Mouse (Mus musculus) midbrain, embryonic 12.5 days (tissue): ENCODE measurements at regions not wholly inside any gene's neighbourhood (a gene's known extent, or its start where the extent isn't known, plus 50 kb on each side); places are given as distances from the start of the nearest gene placed in this dataset.

Source experiments
- ATAC-seq: fragments of 200-750 bp; cut with Nextera tagmentation; 2 replicates; pipeline ENCODE4 v1.8.0; 2017; ENCODE audit warnings: low read depth, moderate TSS enrichment, moderate library complexity; ENCODE audit not compliant: low FRiP score
- H3K27ac ChIP-seq: fragments of 300-500 bp; sonication (generic); replicated peaks from 2 replicates; pipeline ENCODE4 v1.5.1; 2016; ENCODE audit warnings: mild to moderate bottlenecking
- H3K27me3 ChIP-seq: fragments of 300-500 bp; sonication (generic); 2 replicates; pipeline ENCODE4 v1.6.1; 2016; ENCODE audit warnings: mild to moderate bottlenecking
- H3K36me3 ChIP-seq: fragments of 300-500 bp; sonication (generic); 2 replicates; pipeline ENCODE4 v1.6.1; 2016
- H3K4me1 ChIP-seq: fragments of 300-500 bp; sonication (generic); 2 replicates; pipeline ENCODE4 v1.6.1; 2016
- H3K4me2 ChIP-seq: fragments of 300-500 bp; sonication (generic); replicated peaks from 2 replicates; pipeline ENCODE4 v1.6.1; 2016; ENCODE audit warnings: mild to moderate bottlenecking, moderate library complexity
- H3K4me3 ChIP-seq: fragments of 300-500 bp; sonication (generic); 2 replicates; pipeline ENCODE4 v1.5.1; 2016; ENCODE audit warnings: mild to moderate bottlenecking
- H3K9ac ChIP-seq: fragments of 300-500 bp; sonication (generic); replicated peaks from 2 replicates; pipeline ENCODE4 v1.6.1; 2016; ENCODE audit warnings: mild to moderate bottlenecking, moderate library complexity
- H3K9me3 ChIP-seq: fragments of 300-500 bp; sonication (generic); 2 replicates; pipeline ENCODE4 v1.6.1; 2016; ENCODE audit warnings: mild to moderate bottlenecking
- WGBS: fragments of 180-500 bp; shearing (Covaris S2); methylation state at CpG from one replicate; pipeline ENCODE4 v1.1.7; 2016; 5-methylcytosine and 5-hydroxymethylcytosine counted together

DNA sequence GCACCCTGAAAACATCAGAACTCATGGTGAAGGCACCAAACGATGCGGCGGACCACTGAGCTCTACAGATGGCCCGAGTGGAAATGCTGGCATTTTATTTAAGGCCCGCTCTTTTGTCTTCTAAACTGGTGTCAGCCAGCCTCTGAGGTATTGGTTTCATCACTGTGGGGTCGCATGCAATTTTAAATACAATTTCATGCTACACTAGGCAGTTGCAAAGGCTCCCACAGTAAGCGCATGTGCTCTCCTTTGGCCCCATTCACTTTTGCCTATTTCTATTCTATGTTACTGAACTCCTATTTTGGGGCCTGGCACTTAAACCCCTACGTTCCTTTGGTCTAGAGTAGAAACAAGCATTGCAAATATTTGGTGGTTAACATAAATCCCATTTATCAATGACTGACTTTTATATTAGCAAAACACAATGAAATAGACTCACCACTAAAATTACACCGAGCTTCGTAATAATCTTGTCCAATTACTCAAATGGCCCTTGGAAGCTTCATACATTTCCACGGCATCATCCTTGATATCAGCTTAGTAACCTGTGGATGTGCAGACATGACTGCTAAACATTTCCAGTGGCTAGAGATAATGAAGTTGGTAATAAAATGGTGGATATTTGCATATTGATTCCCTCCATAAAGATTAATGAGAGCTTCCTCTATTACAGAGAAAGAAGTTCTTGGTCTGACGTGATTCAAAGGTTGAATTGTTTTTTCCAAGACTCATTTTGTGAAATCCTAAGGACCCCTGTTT, 81.1 kb upstream of the Plxnc1 start:
- 82% methylated on average over 12 of the region's 12 CpGs for WGBS
- Histone ChIP-seq H3K36me3 (no peaks in the 10 kb centered on the region), H3K4me1 (no peaks in the 10 kb centered on the region), H3K4me2 (no peak overlapping the region), H3K27ac (no peak overlapping the region), H3K9me3 (0 out of 2 replicates have a peak, but pooled peaks cover 4% of the 10 kb centered on the region), H3K27me3 (no peaks in the 10 kb centered on the region), H3K4me3 (no peak overlapping the region), H3K9ac (no peak overlapping the region)
- no peak for ATAC-seq

GRCm38 (mm10) chr10:95021209-95021608, 76.6 kb upstream of the Plxnc1 start:
- no peak for ATAC-seq
- 82% methylated on average over 1 of the region's 1 CpGs for WGBS
- H3K27me3 ChIP-seq: no peaks in the 10 kb centered on the region

DNA sequence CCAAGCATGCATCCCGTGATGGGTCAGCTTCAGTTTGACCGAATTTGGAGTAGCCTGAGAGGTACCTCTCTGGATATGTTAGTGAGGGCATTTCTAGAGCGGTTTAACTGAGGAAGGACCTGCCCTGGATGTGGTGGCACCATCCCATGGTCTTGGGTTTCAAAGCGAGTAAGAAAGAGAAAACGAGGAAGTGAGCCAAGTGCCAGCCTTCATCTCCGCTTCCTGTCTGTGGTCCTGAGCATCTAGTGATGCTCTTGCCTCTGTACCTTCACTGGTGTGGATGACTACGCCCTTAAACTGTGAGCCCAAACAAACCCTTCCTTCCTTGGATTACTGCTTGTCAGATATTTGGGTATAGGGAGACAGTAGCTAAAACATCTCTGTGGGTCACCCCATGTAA, 72.3 kb upstream of the Plxnc1 start:
- Histone ChIP-seq H3K4me1 (no peaks in the 10 kb centered on the region), H3K36me3 (no peaks in the 10 kb centered on the region), H3K27ac (no peak overlapping the region), H3K9ac (no peak overlapping the region), H3K4me3 (no peak overlapping the region), H3K27me3 (no peaks in the 10 kb centered on the region), H3K4me2 (no peak overlapping the region), H3K9me3 (no peaks in the 10 kb centered on the region)
- ATAC-seq: no peak
- 87% methylated on average over 7 of the region's 7 CpGs for WGBS

More at GRCm38 (mm10) chr10:95021209-95021608, 76.6 kb upstream of the Plxnc1 start:
- no peaks in the 10 kb centered on the region for H3K4me1 ChIP-seq
- no peaks in the 10 kb centered on the region for H3K36me3 ChIP-seq
- no peak overlapping the region for H3K4me2 ChIP-seq
- H3K9me3 ChIP-seq: 0 out of 2 replicates have a peak, but pooled peaks cover 4% of the 10 kb centered on the region
- H3K9ac ChIP-seq: no peak overlapping the region
- H3K4me3 ChIP-seq: no peak overlapping the region
- H3K27ac ChIP-seq: no peak overlapping the region

- Histone ChIP-seq H3K27me3 (no peaks in the 10 kb centered on the region), H3K4me1 (no peaks in the 10 kb centered on the region), H3K4me2 (no peak overlapping the region), H3K36me3 (no peaks in the 10 kb centered on the region), H3K27ac (no peak overlapping the region), H3K9me3 (no peaks in the 10 kb centered on the region), H3K9ac (no peak overlapping the region), H3K4me3 (no peak overlapping the region)
- WGBS: 83% methylated on average over 9 of the region's 9 CpGs
- no peak for ATAC-seq
Observed at GRCm38 (mm10) chr10:95015298-95015951, 70.8 kb upstream of the Plxnc1 start.

DNA sequence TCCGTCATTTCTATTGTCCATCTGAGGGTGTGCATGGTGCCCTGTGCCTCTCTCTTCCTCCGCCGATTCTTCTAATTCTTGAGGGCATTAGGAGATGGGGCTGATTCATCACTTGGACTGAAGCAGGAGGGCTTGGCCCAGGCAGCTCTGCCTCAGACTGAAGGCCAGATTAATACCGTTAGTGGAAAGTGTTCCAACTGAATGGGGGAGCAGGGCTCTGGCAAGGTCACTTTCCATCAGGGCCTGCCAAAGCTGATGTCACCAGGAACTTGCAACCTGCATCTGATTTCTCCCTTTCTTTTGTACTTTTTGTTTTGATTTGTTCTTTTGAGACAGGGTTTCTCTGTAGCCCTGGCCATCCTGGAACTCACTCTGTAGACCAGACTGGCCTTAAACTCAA, 69.3 kb upstream of the Plxnc1 start:
- no peak for ATAC-seq
- Histone ChIP-seq H3K36me3 (no peaks in the 10 kb centered on the region), H3K9ac (no peak overlapping the region), H3K27ac (no peak overlapping the region), H3K4me1 (no peaks in the 10 kb centered on the region), H3K27me3 (no peaks in the 10 kb centered on the region), H3K4me3 (no peak overlapping the region), H3K4me2 (no peak overlapping the region), H3K9me3 (no peaks in the 10 kb centered on the region)
- WGBS: 85% methylated on average over 4 of the region's 4 CpGs

DNA sequence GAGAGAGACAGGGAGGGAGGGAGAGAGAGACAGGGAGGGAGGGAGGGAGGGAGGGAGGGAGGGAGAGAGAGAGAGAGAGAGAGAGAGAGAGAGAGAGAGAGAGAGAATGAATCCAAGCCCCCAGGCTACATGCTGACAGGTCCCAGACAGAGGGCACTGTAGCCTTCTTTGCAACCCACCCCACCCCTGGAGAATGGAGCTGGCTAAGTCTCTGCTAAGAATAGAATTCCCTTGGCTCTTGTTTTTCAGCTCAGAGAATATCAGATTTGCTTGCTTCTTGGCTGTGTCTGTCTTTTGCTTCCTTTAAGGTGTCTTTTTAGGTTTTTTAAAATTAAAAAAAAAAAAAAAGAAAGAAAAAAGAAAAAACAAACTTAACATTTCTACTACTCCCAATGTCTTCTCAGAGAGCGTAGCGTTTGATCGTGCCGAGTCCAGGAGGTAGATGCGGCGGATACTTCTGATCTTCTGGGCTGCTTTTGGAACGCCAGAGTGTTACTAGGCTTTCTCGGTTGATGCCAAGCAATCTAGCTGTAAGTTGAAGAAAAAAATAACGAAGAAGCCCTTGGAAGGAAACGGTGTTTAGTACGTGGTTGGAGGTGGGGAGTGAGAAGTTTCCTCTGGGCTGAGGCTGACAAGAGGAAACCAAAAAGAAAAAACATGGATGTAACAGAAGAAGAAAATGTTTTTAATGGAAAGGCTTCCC, 68.7 kb upstream of the Plxnc1 start:
- Histone ChIP-seq H3K27me3 (no peaks in the 10 kb centered on the region), H3K9ac (no peak overlapping the region)
- 93% methylated on average over 11 of the region's 11 CpGs for WGBS

DNA sequence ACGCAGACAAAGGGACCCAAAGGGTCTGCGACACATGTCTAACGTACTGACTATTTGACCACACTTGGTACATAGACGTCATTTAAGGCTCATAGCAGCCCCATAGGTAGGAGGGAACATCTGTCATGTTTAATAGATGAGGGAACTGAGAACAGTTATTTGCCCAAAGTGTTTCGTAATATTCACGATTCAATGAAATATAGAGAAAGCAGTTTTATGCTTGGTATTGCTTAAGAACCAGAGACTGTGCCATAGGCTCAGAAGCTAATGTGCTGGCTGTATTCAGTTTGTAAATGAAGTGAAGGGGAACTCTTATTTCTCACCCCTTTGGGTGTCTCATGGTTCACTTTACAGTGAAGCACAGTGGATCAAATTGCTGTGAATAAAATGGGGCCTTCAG, 65.7 kb upstream of the Plxnc1 start:
- H3K27ac ChIP-seq: no peak overlapping the region
- no peak for ATAC-seq
- H3K9me3 ChIP-seq: no peaks in the 10 kb centered on the region
- WGBS: 95% methylated on average over 6 of the region's 6 CpGs
- H3K9ac ChIP-seq: no peak overlapping the region
- H3K27me3 ChIP-seq: no peaks in the 10 kb centered on the region
- no peaks in the 10 kb centered on the region for H3K36me3 ChIP-seq
- H3K4me2 ChIP-seq: no peak overlapping the region
- H3K4me1 ChIP-seq: no peaks in the 10 kb centered on the region
- H3K4me3 ChIP-seq: no peak overlapping the region

More for the DNA sequence above, 68.7 kb upstream of the Plxnc1 start:
- no peak for ATAC-seq
- H3K36me3 ChIP-seq: no peaks in the 10 kb centered on the region
- H3K27ac ChIP-seq: no peak overlapping the region
- H3K4me2 ChIP-seq: no peak overlapping the region
- H3K9me3 ChIP-seq: no peaks in the 10 kb centered on the region
- H3K4me1 ChIP-seq: no peaks in the 10 kb centered on the region
- no peak overlapping the region for H3K4me3 ChIP-seq

- no peaks in the 10 kb centered on the region for H3K4me1 ChIP-seq
- WGBS: 94% methylated on average over 1 of the region's 1 CpGs
- no peak for ATAC-seq
Observed at GRCm38 (mm10) chr10:95009081-95009480, 64.4 kb upstream of the Plxnc1 start.

GRCm38 (mm10) chr10:95004065-95004763, 59.6 kb upstream of the Plxnc1 start:
- Histone ChIP-seq H3K4me1 (0 out of 2 replicates have a peak, but pooled peaks cover 3% of the 10 kb centered on the region), H3K4me2 (no peak overlapping the region), H3K27ac (no peak overlapping the region), H3K36me3 (no peaks in the 10 kb centered on the region), H3K27me3 (no peaks in the 10 kb centered on the region), H3K4me3 (no peak overlapping the region), H3K9ac (no peak overlapping the region), H3K9me3 (no peaks in the 10 kb centered on the region)
- WGBS: 84% methylated on average over 9 of the region's 9 CpGs
- no peak for ATAC-seq

More at GRCm38 (mm10) chr10:95009081-95009480, 64.4 kb upstream of the Plxnc1 start:
- Histone ChIP-seq H3K4me3 (no peak overlapping the region), H3K27ac (no peak overlapping the region), H3K4me2 (no peak overlapping the region), H3K9ac (no peak overlapping the region), H3K9me3 (no peaks in the 10 kb centered on the region), H3K27me3 (no peaks in the 10 kb centered on the region), H3K36me3 (no peaks in the 10 kb centered on the region)

DNA sequence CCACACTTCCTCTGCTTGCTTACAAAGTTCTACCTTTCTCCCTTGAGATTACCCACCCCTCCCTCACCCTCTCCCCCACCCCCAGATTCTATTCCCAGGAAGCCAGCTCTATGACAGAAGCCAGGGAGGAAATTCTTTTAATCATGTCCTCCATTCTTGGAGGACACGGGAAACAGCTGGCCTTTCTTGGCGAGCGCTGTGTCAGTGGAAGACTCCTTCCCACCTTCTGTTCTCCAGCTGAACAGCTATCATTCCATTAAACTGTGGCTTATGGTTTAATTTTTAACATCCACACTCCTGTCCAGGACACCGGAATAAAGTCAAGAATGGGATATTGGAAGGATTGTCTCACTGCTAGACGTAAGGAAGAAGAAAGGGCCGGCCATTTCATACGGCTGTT, 59.0 kb upstream of the Plxnc1 start:
- Histone ChIP-seq H3K9ac (no peak overlapping the region), H3K9me3 (no peaks in the 10 kb centered on the region), H3K4me1 (0 out of 2 replicates have a peak, but pooled peaks cover 3% of the 10 kb centered on the region), H3K4me2 (no peak overlapping the region), H3K27ac (no peak overlapping the region), H3K27me3 (no peaks in the 10 kb centered on the region), H3K36me3 (no peaks in the 10 kb centered on the region), H3K4me3 (no peak overlapping the region)
- ATAC-seq: no peak
- WGBS: 97% methylated on average over 7 of the region's 7 CpGs

GRCm38 (mm10) chr10:95001650-95002049, 57.0 kb upstream of the Plxnc1 start:
- WGBS: 88% methylated on average over 6 of the region's 6 CpGs
- Histone ChIP-seq H3K27ac (no peak overlapping the region), H3K9me3 (no peaks in the 10 kb centered on the region), H3K36me3 (no peaks in the 10 kb centered on the region), H3K27me3 (no peaks in the 10 kb centered on the region), H3K4me2 (no peak overlapping the region), H3K4me3 (no peak overlapping the region), H3K9ac (no peak overlapping the region), H3K4me1 (0 out of 2 replicates have a peak, but pooled peaks cover 3% of the 10 kb centered on the region)
- no peak for ATAC-seq
